Mouse (Mus musculus) midbrain, embryonic 14.5 days (tissue): ENCODE results near the gene Gm49403. TPM values are rescaled to one million over a fixed set of nuclear protein-coding genes. Genes with fewer than 3 reads are reported as not detected.
A peak's percentile ranks its signal among the peaks of the same experiment; 100 is the strongest.

ENCODE experiments used
- ATAC-seq: fragments of 200-750 bp; cut with Nextera tagmentation; 2 replicates; pipeline ENCODE4 v1.8.0; 2017; ENCODE audit warnings: moderate number of reproducible peaks, moderate library complexity; ENCODE audit not compliant: low FRiP score, low TSS enrichment
- DNase-seq: peaks from one replicate; pipeline ENCODE4 v3.0.0-alpha.2; 2015
- H3K27ac ChIP-seq: fragments of 300-500 bp; sonication (generic); replicated peaks from 2 replicates; pipeline ENCODE4 v1.5.1; 2014; ENCODE audit warnings: mild to moderate bottlenecking, low read depth, low read length, moderate library complexity
- H3K27me3 ChIP-seq: fragments of 300-500 bp; sonication (generic); 2 replicates; pipeline ENCODE4 v1.6.1; 2014; ENCODE audit warnings: low read length, control low read depth, mixed read lengths; ENCODE audit not compliant: control insufficient read depth, insufficient read depth
- H3K36me3 ChIP-seq: fragments of 300-500 bp; sonication (generic); 2 replicates; pipeline ENCODE4 v1.6.1; 2014; ENCODE audit warnings: low read length, control low read depth; ENCODE audit not compliant: control insufficient read depth, insufficient read depth
- H3K4me1 ChIP-seq: fragments of 300-500 bp; sonication (generic); 2 replicates; pipeline ENCODE4 v1.6.1; 2014; ENCODE audit warnings: mild to moderate bottlenecking, antibody characterized with exemption, low read length, control low read depth; ENCODE audit not compliant: control insufficient read depth, insufficient read depth
- H3K4me2 ChIP-seq: fragments of 300-500 bp; sonication (generic); 2 replicates; pipeline ENCODE4 v1.6.1; 2014; ENCODE audit warnings: mild to moderate bottlenecking, low read length, moderate library complexity
- H3K4me3 ChIP-seq: fragments of 300-500 bp; sonication (generic); replicated peaks from 2 replicates; pipeline ENCODE4 v1.5.1; 2014; ENCODE audit warnings: low read depth, low read length
- H3K9ac ChIP-seq: fragments of 300-500 bp; sonication (generic); replicated peaks from 2 replicates; pipeline ENCODE4 v1.6.1; 2014; ENCODE audit warnings: mild to moderate bottlenecking, low read length, moderate library complexity
- H3K9me3 ChIP-seq: fragments of 300-500 bp; sonication (generic); 2 replicates; pipeline ENCODE4 v1.6.1; 2016; ENCODE audit warnings: low read length, control low read depth, mixed read lengths; ENCODE audit not compliant: control insufficient read depth
- WGBS: fragments of 180-500 bp; shearing (Covaris S2); extraction: QIAGEN DNeasy Blood & Tissue Kit; methylation state at CpG from one replicate; pipeline ENCODE4 v1.1.7; 2014; 5-methylcytosine and 5-hydroxymethylcytosine counted together
- polyA plus RNA-seq: library from polyadenylated mRNA; unstranded; fragments of >200 nt; fragmentation: Nextera tagmentation; extraction: Ambion mirVana; gene quantifications from 2 replicates; pipeline ENCODE4 v1.2.1, GENCODE M21; 2014

Gm49403 gene
- polyA plus RNA-seq, 1 experiment from 2014 or later = not detected

DNA sequence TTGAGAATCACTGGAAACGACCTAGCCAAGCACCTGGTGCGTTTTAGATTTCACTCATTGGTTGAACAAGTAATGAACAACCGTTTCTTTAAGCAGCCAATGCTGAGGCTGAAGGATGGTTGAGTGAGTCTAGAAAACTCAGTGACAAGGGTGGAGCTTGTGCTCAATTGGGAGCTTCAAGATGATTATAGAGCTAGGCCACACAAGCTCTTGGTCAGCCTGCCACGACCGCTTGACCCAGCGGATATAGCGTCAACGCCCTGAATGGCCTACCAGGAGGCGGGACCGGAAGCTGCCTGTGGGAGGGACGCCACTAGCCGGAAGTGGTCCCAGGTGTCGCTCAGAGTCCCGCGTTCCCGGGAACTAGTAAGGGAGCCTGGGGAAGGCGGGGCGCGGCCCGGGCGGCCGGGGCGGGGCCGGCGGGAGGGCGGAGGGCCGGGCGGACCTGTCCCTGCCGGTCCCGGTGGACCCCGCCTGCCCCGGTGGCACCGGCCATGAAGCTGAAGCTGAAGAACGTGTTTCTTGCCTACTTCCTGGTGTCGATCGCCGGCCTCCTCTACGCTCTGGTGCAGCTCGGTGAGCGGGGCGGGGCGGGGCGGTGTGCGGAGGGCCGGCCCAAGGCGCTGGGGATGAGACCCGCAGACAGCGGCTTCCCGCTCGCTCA lies 36.5 kb downstream of the Gm49403 start, which contains the start of gene B3gat3:
B3gat3 (plus strand) TSS at position 302 of the 664 bp plus-strand sequence.
- ATAC-seq = peak; percentile 96
- Histone ChIP-seq H3K27ac (peak within 1 kb of the TSS; percentile 85), H3K4me2 (peak within 1 kb of the TSS; percentile 62), H3K9me3 (no peaks in the 10 kb centered on the region), H3K27me3 (no peaks in the 10 kb centered on the region), H3K36me3 (peaks cover 29% of the 10 kb centered on the region), H3K9ac (peak within 1 kb of the TSS; percentile 80), H3K4me1 (peaks cover 10% of the 10 kb centered on the region; the same call in 1 of the 2 replicates), H3K4me3 (peak within 1 kb of the TSS; percentile 83)
- peak; percentile 95 for DNase-seq
- 2% methylated on average over 50 of the region's 50 CpGs for WGBS

DNA sequence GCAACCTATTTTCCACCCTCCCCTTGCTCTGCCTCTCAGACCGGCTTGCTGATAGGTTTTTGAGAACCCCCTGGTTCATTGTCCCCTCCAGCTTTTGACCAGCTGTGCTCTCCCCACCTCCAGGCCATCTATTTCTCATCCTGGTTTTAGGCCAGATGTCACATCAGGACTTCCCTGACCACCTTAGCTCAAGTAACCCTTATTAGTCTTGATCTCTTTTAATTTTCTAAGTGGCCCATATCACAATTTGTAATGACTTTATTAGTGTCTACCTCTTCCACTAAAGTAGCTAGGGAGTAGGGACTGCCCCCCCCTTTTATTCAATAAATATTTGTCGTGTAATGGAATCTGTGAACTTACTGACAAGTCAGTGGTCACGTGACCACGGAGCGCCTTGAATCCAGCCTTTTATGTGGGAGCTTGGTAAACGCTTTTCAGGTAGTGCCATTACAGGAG lies 37.1 kb downstream of the Gm49403 start:
- H3K36me3 ChIP-seq = peaks cover 29% of the 10 kb centered on the region
- peak overlapping the region; percentile 62 for H3K4me2 ChIP-seq
- peak; percentile 74 for DNase-seq
- H3K27ac ChIP-seq = peak overlapping the region; percentile 85
- no peaks in the 10 kb centered on the region for H3K27me3 ChIP-seq
- H3K4me1 ChIP-seq = peaks cover 10% of the 10 kb centered on the region; the same call in 1 of the 2 replicates
- no peak; the same call in 1 of the 2 replicates for ATAC-seq
- peak overlapping the region; percentile 83 for H3K4me3 ChIP-seq
- peak overlapping the region; percentile 80 for H3K9ac ChIP-seq
- H3K9me3 ChIP-seq = no peaks in the 10 kb centered on the region
- 2% methylated on average over 6 of the region's 6 CpGs for WGBS

DNA sequence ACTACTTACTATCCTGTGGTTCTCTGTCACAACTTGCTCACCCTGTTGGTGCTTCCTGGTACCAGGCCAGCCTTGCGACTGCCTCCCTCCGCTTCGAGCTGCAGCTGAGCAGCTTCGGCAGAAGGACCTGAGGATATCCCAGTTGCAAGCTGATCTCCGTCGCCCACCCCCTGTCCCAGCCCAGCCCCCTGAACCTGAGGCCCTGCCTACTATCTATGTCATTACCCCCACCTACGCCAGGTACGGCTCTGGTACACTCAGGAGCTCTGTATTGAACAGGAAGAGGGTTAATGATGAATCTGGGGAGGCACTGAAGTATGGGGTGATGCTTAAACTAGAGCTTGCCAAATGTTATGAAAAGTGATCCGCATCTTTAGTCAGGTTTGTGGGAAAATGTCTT lies 38.0 kb downstream of the Gm49403 start:
- DNase-seq = no peak
- 87% methylated on average over 9 of the region's 9 CpGs for WGBS
- peaks cover 10% of the 10 kb centered on the region; the same call in 1 of the 2 replicates for H3K4me1 ChIP-seq
- H3K9me3 ChIP-seq = no peaks in the 10 kb centered on the region
- H3K27me3 ChIP-seq = no peaks in the 10 kb centered on the region
- H3K36me3 ChIP-seq = peaks cover 29% of the 10 kb centered on the region
- ATAC-seq = no peak
- peak overlapping the region; percentile 62 for H3K4me2 ChIP-seq
- H3K27ac ChIP-seq = no peak overlapping the region
- H3K9ac ChIP-seq = no peak overlapping the region
- peak overlapping the region; percentile 83; the same call in 1 of the 2 replicates for H3K4me3 ChIP-seq

DNA sequence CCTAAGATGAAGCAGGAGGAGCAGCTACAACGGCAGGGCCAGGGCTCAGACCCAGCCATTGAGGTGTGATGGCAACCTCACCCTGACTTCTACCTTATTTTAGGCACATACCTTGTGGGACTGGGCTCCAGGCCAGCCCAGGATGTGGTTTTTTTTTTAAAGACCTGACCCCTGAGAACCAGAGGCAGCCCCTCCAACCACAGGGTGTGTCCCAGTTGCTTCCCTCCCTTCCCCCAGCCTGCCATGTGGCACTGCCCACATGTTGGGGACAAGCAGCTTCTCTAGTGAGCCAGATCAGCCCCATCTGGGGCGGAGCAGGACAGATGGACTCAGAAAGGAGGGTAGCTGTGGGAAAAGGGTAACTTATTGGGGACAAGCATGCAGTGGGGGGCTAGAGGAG lies 43.0 kb downstream of the Gm49403 start:
- Histone ChIP-seq H3K4me3 (no peak overlapping the region), H3K27me3 (no peaks in the 10 kb centered on the region), H3K27ac (no peak overlapping the region), H3K36me3 (peaks cover 32% of the 10 kb centered on the region), H3K9me3 (no peaks in the 10 kb centered on the region), H3K4me2 (no peak overlapping the region), H3K4me1 (peaks cover 11% of the 10 kb centered on the region), H3K9ac (no peak overlapping the region)
- DNase-seq (no peak), ATAC-seq (no peak)
- WGBS = 95% methylated on average over 2 of the region's 2 CpGs

DNA sequence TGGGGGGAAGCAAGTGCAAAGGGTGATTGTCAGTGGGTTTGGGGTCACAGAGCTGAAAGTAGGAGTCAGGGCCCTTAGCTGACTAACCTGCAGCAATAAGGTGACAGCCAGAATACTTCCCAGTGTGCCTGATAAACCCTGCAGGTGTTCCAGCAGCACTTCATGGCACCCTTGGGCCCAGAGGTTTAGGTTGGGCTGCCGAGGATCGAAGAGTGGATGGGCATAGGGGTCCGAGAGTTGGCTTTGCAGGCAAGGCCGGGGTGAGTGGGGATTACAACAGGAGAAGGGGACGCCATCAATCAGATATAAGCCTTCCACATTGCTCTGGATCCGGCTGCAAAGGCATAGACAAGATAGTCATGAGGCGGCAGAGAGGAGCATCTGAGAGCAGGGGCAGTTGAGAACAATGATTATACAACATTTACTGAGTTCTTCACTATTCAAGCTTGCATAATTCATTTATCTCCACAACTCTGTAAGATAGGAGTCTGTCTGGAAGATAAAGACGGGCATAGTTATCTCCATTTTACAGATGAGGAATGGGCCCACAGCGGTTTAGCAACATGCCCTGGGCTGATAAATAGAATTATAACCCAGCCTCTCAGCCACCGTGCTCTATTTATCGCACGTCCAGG lies 44.3 kb downstream of the Gm49403 start:
- Histone ChIP-seq H3K27me3 (no peaks in the 10 kb centered on the region), H3K4me3 (no peak overlapping the region), H3K4me2 (no peak overlapping the region), H3K4me1 (peaks cover 11% of the 10 kb centered on the region), H3K9me3 (no peaks in the 10 kb centered on the region), H3K27ac (no peak overlapping the region), H3K36me3 (peaks cover 32% of the 10 kb centered on the region), H3K9ac (no peak overlapping the region)
- DNase-seq (no peak), ATAC-seq (no peak)
- WGBS = 87% methylated on average over 12 of the region's 12 CpGs

DNA sequence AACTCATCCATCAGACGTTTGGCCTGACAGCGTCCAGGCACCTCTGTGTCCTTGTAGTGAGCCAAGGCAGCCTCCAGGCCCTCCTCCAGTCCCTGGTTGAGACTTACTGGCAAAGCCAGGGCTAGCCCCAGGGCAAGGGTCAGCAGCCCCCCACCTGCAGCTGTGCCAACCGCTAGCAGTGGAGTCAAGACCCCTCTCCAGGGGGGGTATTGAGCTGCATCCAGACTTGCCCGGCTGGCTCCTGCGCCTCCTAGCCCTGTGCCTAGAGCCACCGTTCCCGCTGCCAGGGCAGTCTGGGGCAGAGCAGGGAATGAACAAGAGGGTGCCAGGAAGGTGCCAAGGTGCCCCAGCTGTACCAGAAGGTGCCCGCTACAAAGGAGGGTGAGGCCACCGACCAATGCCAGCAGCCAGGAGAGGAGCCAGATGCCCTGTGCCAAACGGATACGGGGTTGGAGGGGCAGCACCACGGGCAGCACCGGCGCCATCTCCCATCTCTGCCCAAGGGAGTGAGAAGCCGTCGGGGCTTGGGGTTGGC lies 45.0 kb downstream of the Gm49403 start:
- H3K9me3 ChIP-seq = no peaks in the 10 kb centered on the region
- H3K27me3 ChIP-seq = no peaks in the 10 kb centered on the region
- ATAC-seq (peak; percentile 38; the same call in 1 of the 2 replicates), DNase-seq (no peak)
- peak overlapping the region; percentile 51 for H3K4me3 ChIP-seq
- peak overlapping the region; percentile 65 for H3K9ac ChIP-seq
- peaks cover 11% of the 10 kb centered on the region for H3K4me1 ChIP-seq
- no peak overlapping the region for H3K27ac ChIP-seq
- H3K4me2 ChIP-seq = peak overlapping the region; percentile 71
- WGBS = 19% methylated on average over 16 of the region's 16 CpGs
- H3K36me3 ChIP-seq = peaks cover 34% of the 10 kb centered on the region

DNA sequence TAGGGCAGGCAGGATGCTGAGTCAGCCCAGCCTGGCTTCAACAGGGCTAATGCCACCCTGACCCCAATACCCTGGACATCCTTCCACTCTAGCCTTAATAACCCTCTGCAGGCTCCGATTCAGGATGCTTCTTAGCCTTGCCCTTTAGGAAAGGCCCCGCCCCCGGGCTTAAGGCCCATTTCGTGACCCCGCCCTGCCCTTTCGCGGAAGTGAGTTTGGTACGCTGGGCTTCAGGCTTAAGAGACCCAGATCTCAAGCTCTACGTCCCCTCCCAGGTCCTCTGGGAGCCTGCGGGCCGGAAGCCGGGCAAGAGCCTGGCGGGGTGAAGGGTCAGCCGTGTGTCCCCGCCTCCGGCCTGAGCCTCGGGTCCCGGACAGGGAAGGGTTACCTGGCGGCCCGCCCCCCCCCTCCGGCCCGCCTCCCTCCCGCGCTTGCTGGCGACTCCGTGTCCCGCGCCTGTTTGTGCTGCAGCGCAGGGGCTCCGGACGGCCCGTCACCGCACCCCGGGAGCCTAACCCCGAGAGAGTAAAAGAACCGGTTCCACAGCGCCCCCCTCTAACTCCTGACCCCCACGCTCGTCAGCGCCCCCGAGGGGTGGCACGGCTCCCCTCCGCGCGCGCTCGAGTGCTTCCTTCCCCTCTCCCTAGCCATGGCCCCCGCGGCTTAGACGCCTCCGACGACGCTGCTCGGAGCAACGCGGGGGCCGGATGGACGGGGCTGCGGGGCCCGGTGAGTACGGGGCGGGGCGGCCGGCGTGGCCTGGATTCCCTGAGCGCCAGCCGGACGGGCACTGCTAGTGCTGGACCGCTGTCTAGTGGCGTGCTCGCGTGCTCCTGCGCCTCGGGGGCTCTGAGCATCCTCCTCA lies 45.7 kb downstream of the Gm49403 start, which contains the start of the genes Rom1 and Eml3:
Rom1 (minus strand) TSS at position 133 of the 865 bp plus-strand sequence.
Eml3 (plus strand) TSS at position 329 of the 865 bp plus-strand sequence.
- Histone ChIP-seq H3K9me3 (no peaks in the 10 kb centered on the region), H3K4me1 (peaks cover 11% of the 10 kb centered on the region), H3K27ac (no peak within 1 kb of the TSS), H3K4me2 (peak within 1 kb of the TSS; percentile 71), H3K4me3 (peak within 1 kb of the TSS; percentile 51), H3K9ac (peak within 1 kb of the TSS; percentile 65), H3K36me3 (peaks cover 35% of the 10 kb centered on the region), H3K27me3 (no peaks in the 10 kb centered on the region)
- WGBS = under 1% methylated on average over 70 of the region's 74 CpGs
- DNase-seq = peak; percentile 64
- peak; percentile 62 for ATAC-seq

DNA sequence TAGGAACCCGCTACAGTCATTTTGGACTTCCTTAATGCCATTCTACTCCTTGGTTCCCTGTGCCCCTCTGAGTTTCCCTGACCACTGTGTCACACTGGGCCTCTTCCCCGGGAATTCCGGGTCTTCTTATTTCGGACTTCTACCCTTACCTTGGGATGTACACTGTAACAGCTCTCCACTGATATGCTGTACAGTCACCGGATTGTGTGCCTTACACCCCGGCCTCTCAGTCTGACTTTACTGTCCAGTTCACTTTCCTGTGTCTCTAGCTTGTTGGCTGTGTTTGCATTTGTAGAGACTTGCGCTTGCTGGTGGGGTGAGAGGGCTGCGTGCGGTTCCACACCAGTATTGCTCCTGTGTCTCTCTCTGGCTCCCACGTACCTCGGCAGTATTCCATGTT lies 46.4 kb downstream of the Gm49403 start:
- Histone ChIP-seq H3K9me3 (no peaks in the 10 kb centered on the region), H3K27me3 (no peaks in the 10 kb centered on the region), H3K4me3 (peak overlapping the region; percentile 51), H3K36me3 (peaks cover 33% of the 10 kb centered on the region), H3K27ac (no peak overlapping the region), H3K4me2 (peak overlapping the region; percentile 71), H3K9ac (peak overlapping the region; percentile 65), H3K4me1 (peaks cover 11% of the 10 kb centered on the region)
- WGBS = 17% methylated on average over 11 of the region's 11 CpGs
- no peak for DNase-seq
- no peak for ATAC-seq
